Mouse (Mus musculus): Measurements from ENCODE around the gene Lmo2. TPM values are rescaled to one million over a fixed set of nuclear protein-coding genes. Genes with fewer than 3 reads are reported as not detected.
"Not testable (repeated sequence)": the region's sequence is repeated elsewhere in the genome, so short reads cannot be mapped to it uniquely, and the experiment has no call there.

Gene Lmo2
- total RNA-seq, 2 experiments from 2014 or later: 7.0 to 9.1 TPM

DNA sequence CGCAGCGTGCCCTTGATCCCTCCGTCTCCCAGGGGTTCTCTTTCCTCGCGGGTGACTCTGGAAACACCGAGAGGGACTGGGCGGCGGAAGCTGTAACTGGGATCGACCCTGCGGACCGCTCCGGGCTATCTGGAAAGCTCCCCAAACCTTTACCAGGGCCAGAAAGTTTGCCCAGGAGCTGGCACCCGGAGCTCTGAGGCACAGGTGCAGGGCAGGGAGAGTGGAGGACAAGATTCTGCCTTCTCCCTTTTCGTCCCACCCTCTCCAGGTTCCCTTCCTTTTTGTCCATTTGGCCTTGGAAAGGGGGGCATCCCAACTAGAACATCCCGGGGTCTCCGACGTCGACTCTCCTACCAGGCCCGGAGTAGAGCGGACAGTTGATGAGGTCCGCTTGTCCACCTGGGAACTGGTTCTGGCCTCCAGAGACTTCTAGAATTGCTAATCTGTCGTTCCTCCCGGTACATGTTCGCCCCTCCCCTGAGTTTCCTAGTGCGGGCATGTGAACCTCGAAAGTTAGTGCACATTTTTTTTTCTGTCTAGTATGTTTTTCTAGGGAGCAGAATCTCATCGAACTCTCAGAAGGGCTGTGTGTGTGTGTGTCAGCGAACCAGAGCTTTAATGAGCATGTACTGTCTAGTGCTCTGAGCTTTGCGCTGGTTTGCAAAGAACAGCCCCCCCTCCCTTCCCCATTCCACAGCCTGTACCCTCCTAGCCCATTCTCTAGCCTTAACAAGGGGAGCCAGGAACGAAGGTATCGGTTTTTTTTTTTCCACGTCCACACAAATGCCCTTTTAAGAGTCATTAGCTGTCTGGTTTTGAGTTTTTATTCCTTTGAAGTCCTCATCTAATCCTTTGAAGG, 13.2 kb downstream of the Lmo2 start:
- DNase-seq: no peak
- intact Hi-C loops (cut with DNase I; ENCODE audit: low total_unique reads): no loop called here

DNA sequence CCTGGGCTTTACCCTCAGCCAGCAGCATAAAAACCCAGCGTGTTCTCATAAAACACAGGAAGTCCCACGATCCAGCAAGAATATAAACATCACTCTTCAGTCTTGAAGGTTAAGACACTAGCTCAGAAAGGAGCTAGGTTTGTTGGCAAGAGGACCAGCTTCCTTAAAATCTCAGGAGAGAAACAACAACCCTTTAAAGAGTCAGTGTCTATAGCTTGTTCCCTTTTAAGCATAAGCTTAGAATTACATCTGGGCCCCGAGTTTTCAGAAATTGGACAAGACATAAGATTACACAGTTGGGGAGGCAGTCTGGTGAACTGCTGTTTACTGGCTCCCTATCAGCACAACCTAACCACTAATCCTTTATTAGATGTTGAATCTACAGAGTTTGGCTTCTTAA, 14.1 kb downstream of the Lmo2 start:
- DNase-seq: no peak
- intact Hi-C loops (cut with DNase I; ENCODE audit: low total_unique reads): no loop called here

DNA sequence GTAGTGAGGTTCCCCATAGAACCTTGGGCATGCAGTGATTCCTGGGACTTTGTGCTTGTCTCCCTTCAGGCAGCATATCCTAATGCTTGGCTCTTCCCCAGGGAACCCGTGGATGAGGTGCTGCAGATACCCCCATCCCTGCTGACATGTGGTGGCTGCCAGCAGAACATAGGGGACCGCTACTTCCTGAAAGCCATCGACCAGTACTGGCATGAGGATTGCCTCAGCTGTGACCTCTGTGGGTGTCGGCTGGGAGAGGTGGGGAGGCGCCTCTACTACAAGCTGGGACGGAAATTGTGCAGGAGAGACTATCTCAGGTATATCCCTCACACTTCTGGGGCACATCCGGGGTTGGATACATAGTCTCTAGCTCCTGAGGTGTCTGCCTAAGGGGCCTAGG, 18.1 kb downstream of the Lmo2 start:
- intact Hi-C loops (cut with DNase I; ENCODE audit: low total_unique reads): no loop called here
- no peak for DNase-seq

DNA sequence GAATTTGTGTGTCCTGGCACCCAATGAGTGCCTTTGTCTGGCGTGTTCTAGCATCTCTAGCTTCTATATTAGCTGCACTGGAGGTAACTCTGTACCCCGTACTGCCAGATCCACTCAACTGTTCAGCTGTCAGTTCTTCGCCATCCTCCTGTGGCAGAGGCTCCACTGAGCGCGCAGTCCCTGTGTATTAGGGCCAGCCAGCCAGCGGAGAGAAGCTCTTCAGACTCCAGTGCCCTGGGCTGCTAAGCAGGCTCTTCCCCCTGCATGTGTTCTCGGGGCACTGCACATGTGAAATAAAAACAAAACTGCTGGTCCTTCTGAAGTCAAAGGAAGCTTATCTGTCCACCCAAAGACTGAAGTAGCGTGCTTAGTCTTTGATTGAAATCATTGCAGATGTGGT, 19.4 kb downstream of the Lmo2 start:
- intact Hi-C loops (cut with DNase I; ENCODE audit: low total_unique reads): no loop called here
- DNase-seq: no peak

DNA sequence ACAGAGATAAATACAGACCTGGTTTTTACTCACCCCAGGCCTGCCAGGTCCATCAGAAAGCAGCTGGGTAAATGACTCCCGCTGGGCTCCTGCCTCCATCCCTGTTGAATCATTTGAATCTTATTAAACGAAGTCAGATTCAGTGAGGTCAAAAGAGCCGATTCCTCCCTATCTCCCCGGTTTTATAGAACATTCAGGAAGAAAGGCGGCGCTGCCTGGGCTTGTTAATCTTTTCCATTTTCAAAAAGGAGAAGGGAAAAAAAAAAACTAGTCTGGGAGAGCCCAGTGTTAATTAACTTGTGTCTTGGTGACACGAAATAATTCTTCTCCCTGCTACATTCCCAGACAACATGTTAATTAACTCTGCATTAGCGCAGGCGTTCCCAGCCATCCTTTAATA, 19.9 kb downstream of the Lmo2 start:
- DNase-seq: no peak
- intact Hi-C loops (cut with DNase I; ENCODE audit: low total_unique reads): no loop called here

DNA sequence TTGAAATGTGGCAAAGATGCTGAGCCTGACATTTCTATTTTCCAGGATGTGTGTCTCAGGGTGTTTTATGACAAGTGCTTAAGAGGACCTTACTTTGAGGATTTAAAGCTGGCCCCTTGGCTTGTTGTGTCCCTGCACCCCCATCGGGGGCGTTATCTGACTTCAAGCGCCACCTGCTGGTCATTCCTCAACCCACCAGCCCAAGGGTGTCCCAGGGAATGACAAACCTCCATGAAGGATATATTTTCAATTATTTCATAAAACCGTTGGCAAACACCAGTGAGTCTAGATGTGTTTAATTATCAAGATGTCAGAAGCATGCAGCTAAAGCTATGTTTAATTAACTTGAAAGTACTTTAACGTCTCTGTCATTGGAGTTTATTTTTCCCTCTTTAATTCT, 24.5 kb downstream of the Lmo2 start:
- intact Hi-C loops (cut with DNase I; ENCODE audit: low total_unique reads): loop anchor here (10.0 kb wide), 1 partner anchor 427 kb away; no protein-coding TSS in a partner anchor
- DNase-seq: peak; percentile 80

DNA sequence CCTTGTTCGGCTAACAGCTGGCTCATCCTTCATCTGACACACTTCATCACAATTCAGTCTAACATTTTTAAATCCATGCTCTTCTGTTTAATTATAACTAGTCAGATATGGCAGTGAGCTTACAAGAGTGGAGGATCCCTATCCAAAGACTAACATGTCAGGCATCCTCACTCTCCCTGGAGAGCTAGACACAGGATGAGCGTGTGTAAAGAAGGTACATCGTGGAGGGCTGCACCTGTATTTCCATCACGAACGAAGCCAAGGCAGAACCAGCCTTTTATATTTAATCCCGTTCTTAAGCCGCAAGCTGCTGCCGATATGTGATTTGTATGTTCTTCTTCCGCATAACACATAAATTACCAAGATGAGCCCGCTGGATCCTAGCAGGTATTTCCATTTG, 25.4 kb downstream of the Lmo2 start:
- intact Hi-C loops (cut with DNase I; ENCODE audit: low total_unique reads): loop anchor here (10.0 kb wide), 1 partner anchor 428 kb away; no protein-coding TSS in a partner anchor
- no peak for DNase-seq

DNA sequence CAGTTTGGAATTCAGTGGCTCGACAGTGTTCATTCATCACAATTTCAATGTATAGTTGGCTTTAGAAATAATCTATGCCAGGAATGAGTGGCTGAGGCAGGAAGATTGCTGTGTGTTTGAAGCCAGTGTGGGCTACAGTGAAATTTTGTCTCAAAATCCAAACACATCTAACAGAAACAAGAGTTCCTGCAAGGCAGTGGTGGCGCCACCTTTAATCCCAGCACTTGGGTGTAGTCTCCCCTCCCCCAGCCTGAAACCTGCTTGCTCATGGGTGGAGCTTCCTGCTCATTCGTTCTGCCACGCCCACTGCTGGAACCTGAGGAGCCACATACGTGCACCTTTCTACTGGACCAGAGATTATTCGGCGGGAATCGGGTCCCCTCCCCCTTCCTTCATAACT, 29.8 kb downstream of the Lmo2 start:
- not testable (repeated sequence) for DNase-seq

DNA sequence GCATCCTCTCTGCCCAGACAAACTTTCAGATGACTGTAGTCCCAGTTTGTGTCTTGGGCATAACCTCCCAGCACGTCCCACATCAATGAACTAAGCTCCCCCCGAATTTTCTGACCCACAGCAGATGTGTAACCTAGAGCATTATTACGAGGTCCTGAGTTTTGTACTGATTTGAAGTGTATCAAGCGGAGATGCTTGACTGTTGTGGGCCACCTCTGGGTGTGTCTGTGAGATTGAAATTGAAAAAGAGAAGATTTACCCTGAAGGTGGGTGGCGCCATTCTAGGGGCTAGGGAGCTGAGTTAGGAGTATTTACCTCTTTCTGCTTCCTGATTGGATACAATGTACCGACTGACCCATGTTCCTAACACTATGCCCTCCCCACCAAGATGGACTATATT, 31.9 kb downstream of the Lmo2 start:
- no peak for DNase-seq
- intact Hi-C loops (cut with DNase I; ENCODE audit: low total_unique reads): loop anchor here (10.0 kb wide), 1 partner anchor 435 kb away; no protein-coding TSS in a partner anchor

More for the DNA sequence above, 29.8 kb downstream of the Lmo2 start:
- intact Hi-C loops (cut with DNase I; ENCODE audit: low total_unique reads): loop anchor here (10.0 kb wide), 1 partner anchor 433 kb away; no protein-coding TSS in a partner anchor

DNA sequence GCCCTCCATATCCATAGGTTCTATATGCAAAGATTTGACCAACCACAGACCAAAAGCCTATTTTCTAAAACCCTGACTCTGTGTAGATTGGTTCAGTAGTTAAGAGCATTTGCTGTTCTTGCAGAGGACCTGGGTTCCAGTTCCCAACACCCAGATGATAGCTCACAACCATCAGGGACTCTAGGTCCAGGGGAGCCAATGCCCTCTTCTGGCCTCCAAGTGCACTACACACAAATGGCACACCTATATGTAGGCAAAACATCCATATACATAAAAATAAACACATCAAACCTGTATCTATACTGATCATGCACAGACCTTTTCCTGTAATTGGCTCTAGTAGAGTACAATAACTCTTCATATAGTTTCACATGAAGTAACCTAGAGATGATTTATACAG, 33.5 kb downstream of the Lmo2 start:
- intact Hi-C loops (cut with DNase I; ENCODE audit: low total_unique reads): no loop called here
- no peak for DNase-seq

DNA sequence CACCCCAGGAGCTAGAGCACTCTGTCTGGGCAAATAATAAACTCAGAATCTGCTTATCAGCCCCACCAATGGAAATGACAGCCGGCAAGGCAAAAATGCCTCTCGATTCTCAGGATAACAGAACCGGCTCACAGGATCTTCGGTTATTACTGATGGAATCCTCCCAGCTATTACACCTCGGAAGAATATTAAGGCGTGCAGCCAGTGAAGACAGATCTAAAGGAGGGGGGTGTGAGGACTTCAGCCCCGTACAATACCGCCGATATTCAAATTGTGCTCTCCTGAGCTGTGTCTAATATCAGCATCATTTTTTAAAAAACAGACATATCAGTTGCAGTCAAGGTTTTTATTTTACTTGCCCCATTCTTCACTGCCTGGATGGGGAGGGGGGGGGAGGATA, 34.4 kb downstream of the Lmo2 start:
- intact Hi-C loops (cut with DNase I; ENCODE audit: low total_unique reads): no loop called here
- DNase-seq: no peak

DNA sequence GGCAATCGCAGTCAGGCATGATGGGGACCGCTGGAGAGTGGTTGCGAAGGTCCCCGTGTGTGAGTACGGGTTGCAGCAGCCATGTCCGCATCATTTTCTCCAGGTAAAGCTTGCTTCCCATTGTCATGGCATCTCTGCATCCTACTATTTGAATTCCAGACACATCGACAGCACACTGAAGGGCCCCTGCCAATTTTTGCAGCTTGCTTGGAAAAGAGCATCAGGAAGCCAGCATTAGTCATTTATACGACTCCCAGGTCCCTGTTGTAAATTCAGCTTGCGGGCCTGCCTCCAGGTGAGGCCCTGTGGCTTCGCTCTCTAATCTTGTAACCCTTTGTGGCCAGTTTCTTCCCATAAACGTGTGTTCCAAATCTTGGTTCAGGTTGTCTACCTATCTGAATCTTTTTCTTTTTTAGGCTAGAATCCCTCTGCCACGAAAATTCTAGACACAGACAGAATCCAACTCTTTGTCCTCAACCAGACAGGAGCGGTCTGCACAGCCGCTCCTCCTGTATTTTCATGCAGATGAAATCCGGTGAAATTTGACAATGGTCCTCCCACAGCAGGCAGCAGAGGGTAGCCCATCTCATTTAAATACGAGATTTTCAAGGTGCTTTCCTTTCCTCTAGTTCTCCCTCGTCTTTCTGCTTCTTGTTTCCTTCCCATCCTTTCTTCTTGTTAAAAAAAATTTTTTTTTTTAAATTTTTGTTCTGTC, 35.0 kb downstream of the Lmo2 start:
- intact Hi-C loops (cut with DNase I; ENCODE audit: low total_unique reads): no loop called here
- DNase-seq: no peak

DNA sequence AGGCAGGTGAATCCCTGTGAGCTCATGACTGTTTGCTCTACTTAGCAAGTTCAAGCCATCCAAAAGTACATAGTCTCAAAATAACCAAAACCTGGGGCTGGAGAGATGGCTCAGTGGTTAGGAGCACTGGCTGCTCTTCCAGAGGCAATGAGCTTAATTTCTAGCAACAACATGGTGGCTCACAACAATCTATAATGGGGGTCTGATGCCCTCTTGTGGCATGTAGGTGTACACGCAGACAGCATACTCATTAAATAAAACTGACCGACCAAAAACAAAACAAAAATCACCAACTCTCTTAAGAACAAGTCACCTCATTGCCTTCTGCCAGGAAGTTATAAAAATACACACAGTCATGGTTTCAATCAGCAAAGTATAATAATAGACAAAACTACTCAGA, 43.3 kb downstream of the Lmo2 start:
- DNase-seq: no peak
- intact Hi-C loops (cut with DNase I; ENCODE audit: low total_unique reads): no loop called here

DNA sequence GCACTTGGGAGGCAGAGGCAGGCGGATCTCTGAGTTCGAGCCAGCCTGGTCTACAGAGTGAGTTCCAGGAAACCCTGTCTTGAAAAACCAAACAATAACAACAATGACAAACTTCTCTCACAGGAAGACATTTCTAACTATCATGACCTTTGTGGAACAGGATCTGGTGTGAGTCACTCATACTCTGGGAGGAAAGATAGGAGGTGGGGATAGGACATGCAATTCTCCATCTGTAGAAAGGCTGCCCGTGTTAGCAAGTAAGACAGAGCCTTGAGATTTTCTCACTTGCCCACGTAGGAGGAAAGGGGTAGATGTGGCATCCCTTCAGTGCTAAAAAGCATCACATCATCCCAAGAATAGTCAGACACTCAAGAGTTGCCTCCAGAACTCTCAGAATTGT, 44.1 kb downstream of the Lmo2 start:
- intact Hi-C loops (cut with DNase I; ENCODE audit: low total_unique reads): no loop called here
- DNase-seq: no peak

DNA sequence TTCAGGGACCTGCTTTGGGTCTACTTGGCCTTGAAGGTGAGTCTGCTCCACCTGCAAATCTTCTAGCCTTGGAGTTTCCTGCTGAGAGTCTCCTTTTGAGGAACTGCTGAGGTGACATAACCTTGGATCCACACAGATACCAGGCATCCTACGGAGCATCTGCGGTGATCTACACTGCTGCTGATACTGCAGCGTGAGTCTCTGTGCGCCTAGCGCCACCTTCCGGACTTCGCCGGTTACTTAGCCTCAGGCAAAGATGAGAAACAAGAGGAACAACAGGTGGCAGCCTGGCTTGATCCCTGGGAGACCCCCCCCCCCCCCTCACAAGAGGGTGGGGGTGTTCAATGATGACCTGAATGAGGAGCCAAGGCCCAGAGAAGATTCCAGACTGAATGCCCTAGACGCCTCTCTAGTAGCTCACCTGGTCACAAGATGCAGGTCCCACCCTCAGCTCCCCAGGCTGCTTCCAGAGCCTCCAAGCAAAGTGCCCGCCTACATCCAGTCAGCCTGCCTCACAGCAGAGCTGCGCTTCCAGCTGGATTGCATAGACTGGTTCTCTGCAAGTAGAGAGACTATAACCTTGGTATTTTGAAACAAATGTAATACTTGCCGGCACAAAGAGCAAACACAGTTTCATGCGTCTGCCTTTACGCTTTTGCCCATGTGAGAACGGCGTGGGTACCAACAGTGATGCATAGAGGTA, 45.1 kb downstream of the Lmo2 start:
- intact Hi-C loops (cut with DNase I; ENCODE audit: low total_unique reads): no loop called here
- peak; percentile 47 for DNase-seq

DNA sequence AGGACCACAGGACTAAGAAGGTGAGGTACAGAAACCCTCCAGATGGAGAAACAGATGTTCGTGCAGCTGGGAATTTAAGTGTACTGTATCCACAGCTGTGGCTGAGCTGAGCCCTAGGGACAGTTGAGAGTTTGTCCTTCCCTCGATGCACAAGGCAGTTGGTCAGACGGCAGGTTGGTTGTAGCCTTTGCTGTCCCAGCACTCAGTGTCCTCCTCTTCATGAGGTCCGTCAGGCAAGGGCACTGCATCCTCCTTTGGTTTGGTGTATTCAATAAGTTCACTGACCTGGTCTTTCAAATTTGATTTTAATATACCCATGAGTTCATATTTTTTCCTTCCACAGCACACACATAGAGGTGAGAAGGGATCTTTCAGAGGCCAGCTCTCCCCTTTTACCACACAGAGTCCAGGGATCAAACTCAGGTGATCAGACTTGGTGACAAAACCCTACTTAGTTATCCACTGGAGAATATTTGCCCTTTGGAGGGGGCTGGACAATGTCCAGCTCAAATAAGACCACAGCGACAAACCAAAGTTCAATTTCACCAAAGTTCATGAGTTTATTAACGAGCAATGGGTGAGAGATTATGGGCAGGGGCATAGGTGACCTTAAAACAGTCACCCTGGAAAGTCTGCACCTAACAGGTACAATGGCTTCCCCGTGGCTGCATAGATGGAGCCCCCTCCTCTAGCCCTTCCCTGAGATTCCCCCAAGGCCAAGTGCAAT, 50.2 kb downstream of the Lmo2 start:
- intact Hi-C loops (cut with DNase I; ENCODE audit: low total_unique reads): no loop called here
- DNase-seq: no peak

DNA sequence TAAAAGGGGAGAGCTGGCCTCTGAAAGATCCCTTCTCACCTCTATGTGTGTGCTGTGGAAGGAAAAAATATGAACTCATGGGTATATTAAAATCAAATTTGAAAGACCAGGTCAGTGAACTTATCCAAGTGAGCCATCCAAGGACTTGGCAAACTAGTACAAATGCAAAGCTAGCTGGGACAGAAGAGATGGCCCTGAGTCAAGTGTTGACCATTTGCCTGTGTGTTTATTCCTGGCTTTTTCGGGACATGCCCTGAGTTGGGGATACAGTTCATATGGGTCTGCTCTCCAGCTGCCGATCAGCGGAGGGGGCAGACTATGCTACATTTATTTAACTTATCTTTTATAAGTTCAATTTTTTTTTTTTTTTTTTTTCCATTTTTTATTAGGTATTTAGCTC, 51.1 kb downstream of the Lmo2 start:
- intact Hi-C loops (cut with DNase I; ENCODE audit: low total_unique reads): not testable (repeated sequence)

DNA sequence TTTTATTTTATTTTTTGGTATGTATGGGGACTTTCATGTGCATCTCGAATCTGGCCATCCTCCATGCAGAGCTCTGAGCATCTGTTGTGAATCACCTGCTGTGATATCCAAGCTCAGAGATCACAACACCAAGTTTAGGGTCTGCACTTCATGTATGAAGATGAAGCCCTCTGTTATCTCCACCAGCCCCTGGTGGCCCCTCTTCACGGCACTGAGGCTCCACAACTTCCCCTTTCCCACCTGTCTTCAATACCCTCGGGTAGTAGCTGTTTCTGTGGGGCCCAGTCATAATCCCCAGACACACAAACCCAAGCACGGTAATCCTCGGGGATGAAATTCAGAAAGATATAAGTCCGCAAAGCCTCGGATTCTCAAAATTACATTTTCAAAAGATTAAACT, 65.3 kb downstream of the Lmo2 start:
- intact Hi-C loops (cut with DNase I; ENCODE audit: low total_unique reads): no loop called here
- no peak for DNase-seq

More for the DNA sequence above, 51.1 kb downstream of the Lmo2 start:
- not testable (repeated sequence) for DNase-seq

DNA sequence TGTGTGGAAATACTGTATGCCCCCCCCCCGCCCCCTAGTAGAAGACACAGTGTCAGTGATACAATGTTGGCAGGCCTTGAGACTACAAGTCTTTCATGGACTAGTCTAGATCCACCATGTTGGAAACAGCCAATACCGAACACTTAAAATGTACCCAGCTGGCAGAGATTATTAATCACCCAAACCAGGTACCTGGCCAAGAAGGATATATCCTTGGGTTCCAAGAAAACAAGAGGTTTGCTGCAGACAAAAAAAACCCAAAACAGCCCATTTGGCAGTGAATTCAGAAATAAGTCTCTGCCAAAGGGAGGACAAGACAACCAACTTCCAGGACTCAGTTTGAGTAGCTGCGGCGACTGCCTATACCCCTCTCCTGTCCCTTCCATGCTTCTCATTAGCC, 66.9 kb downstream of the Lmo2 start:
- DNase-seq: no peak
- intact Hi-C loops (cut with DNase I; ENCODE audit: low total_unique reads): no loop called here
